Mouse (Mus musculus) hindbrain, postnatal 0 days (tissue): Measurements from ENCODE around the gene Cgnl1. TPM values are rescaled to one million over a fixed set of nuclear protein-coding genes. Genes with fewer than 3 reads are reported as not detected.

Source experiments
- ATAC-seq: fragments of 200-750 bp; cut with Nextera tagmentation; 2 replicates; pipeline ENCODE4 v1.8.0; 2017; ENCODE audit warnings: mild to moderate bottlenecking, moderate TSS enrichment, moderate library complexity
- DNase-seq: peaks from one replicate; pipeline ENCODE4 v3.0.0-alpha.2; 2015; ENCODE audit warnings: low spot score
- H3K27ac ChIP-seq: fragments of 300-500 bp; sonication (generic); 2 replicates; pipeline ENCODE4 v1.5.1; 2014; ENCODE audit warnings: mild to moderate bottlenecking
- H3K27me3 ChIP-seq: fragments of 300-500 bp; sonication (generic); 2 replicates; pipeline ENCODE4 v1.6.1; 2014; ENCODE audit warnings: low read length, mixed read lengths; ENCODE audit not compliant: insufficient read depth
- H3K36me3 ChIP-seq: fragments of 300-500 bp; sonication (generic); 2 replicates; pipeline ENCODE4 v1.6.1; 2014; ENCODE audit warnings: low read length, mixed read lengths; ENCODE audit not compliant: insufficient read depth
- H3K4me1 ChIP-seq: fragments of 300-500 bp; sonication (generic); 2 replicates; pipeline ENCODE4 v1.6.1; 2014; ENCODE audit warnings: antibody characterized with exemption, low read length, mixed read lengths; ENCODE audit not compliant: insufficient read depth
- H3K4me2 ChIP-seq: fragments of 300-500 bp; sonication (generic); 2 replicates; pipeline ENCODE4 v1.6.1; 2014; ENCODE audit warnings: low read depth, mild to moderate bottlenecking, low read length, moderate library complexity, mixed read lengths
- H3K4me3 ChIP-seq: fragments of 300-500 bp; sonication (generic); 2 replicates; pipeline ENCODE4 v1.5.1; 2014; ENCODE audit warnings: low read length
- H3K9ac ChIP-seq: fragments of 300-500 bp; sonication (generic); replicated peaks from 2 replicates; pipeline ENCODE4 v1.6.1; 2014; ENCODE audit warnings: mild to moderate bottlenecking, low read length, moderate library complexity, mixed read lengths
- H3K9me3 ChIP-seq: fragments of 300-500 bp; sonication (generic); 2 replicates; pipeline ENCODE4 v1.6.1; 2016; ENCODE audit warnings: low read length, mixed read lengths
- CTCF ChIP-seq: IDR thresholded peaks from 2 replicates; pipeline ENCODE4 v1.5.1; 2016; ENCODE audit warnings: antibody characterized with exemption, control low read depth, low read depth
- WGBS: fragments of 180-500 bp; shearing (Covaris S2); extraction: QIAGEN DNeasy Blood & Tissue Kit; methylation state at CpG from one replicate; pipeline ENCODE4 v1.1.7; 2014; 5-methylcytosine and 5-hydroxymethylcytosine counted together
- polyA plus RNA-seq: library from polyadenylated mRNA; unstranded; fragments of >200 nt; fragmentation: Nextera tagmentation; extraction: Ambion mirVana; gene quantifications from 2 replicates; pipeline ENCODE4 v1.2.1, GENCODE M21; 2015
- total RNA-seq: library from RNA; depleted of rRNA; stranded (reverse); fragments of >200 nt; gene quantifications from 2 replicates; pipeline ENCODE4 v1.2.3, GENCODE M21; 2014

The Cgnl1 gene
- total and polyA plus RNA-seq, 2 experiments from 2014 or later = 7.2 to 7.6 TPM

- no peak for TF ChIP-seq CTCF
- H3K27ac ChIP-seq = no peak overlapping the region
- ATAC-seq = no peak
- H3K4me1 ChIP-seq = no peaks in the 10 kb centered on the region
- H3K4me3 ChIP-seq = no peak overlapping the region
- H3K9me3 ChIP-seq = no peaks in the 10 kb centered on the region
- DNase-seq = no peak
- no peak overlapping the region for H3K4me2 ChIP-seq
- WGBS = 60% methylated on average over 4 of the region's 4 CpGs
- no peak overlapping the region for H3K9ac ChIP-seq
- no peaks in the 10 kb centered on the region for H3K27me3 ChIP-seq
- H3K36me3 ChIP-seq = no peaks in the 10 kb centered on the region
Observed at GRCm38 (mm10) chr9:71694223-71694622, 77.2 kb downstream of the Cgnl1 start.

DNA sequence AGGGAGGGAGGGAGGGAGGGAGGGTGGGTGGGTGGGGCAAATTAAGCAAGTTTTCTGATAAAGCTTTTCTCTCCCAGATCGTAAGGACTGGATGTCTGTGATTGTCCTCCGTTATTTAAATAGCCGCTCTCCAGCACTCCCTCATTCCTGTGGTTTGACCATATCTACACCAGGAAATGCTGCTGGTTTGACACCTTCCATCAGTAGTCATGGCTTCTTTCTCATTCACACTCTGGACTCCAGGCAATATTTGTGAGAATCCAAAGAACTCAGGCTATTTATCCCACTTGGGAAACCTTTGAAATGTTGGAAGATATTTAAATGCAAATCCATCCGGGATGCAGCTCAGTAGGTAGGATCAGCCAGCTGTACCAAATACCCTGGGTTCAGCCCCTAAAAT is 77.6 kb downstream of the Cgnl1 start:
- no peak for DNase-seq
- Histone ChIP-seq H3K4me3 (no peak overlapping the region), H3K9me3 (no peaks in the 10 kb centered on the region), H3K27ac (no peak overlapping the region), H3K9ac (no peak overlapping the region), H3K27me3 (no peaks in the 10 kb centered on the region), H3K36me3 (no peaks in the 10 kb centered on the region), H3K4me2 (no peak overlapping the region), H3K4me1 (no peaks in the 10 kb centered on the region)
- WGBS = 66% methylated on average over 4 of the region's 4 CpGs
- TF ChIP-seq CTCF = no peak
- ATAC-seq = no peak

- H3K9ac ChIP-seq = no peak overlapping the region
- no peaks in the 10 kb centered on the region for H3K4me1 ChIP-seq
- no peaks in the 10 kb centered on the region for H3K9me3 ChIP-seq
- no peaks in the 10 kb centered on the region for H3K36me3 ChIP-seq
- no peak for ATAC-seq
- H3K27me3 ChIP-seq = no peaks in the 10 kb centered on the region
- no peak overlapping the region for H3K4me3 ChIP-seq
- DNase-seq = no peak
- H3K27ac ChIP-seq = no peak overlapping the region
- H3K4me2 ChIP-seq = no peak overlapping the region
- TF ChIP-seq CTCF = no peak
- WGBS = 91% methylated on average over 7 of the region's 7 CpGs
Observed at GRCm38 (mm10) chr9:71692165-71692564, 79.2 kb downstream of the Cgnl1 start.

DNA sequence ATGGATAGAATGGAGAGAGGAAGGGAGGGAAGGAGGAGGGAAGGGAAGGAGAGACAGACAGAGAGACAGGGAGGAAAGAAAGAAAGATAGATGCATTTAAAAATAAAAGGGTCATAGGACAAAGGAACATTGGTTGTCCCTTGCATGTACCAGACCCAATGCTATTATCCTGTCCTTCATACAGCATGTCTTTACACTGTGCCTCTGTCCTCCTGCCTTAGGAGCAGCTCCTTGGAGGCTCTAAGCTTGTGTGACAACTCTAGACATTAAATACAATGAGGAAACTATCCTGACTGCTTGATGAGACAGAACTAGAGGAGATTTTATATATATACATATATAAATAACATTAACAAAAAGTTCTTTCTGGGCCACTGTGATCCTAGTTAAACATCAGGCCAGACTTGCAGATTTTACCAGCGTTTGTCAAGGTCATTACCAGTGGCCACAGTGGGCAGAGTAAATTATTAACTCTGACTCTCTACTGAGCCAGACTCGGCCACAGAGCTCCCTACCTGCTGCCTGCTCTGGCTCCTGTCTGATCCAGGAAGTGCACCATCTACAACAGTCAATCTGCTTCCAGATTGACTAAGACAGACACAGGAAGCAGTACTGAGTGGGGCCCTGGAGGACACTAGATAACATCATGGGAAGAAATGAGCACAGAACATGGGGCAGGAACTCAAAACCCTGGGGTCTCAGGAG is 81.9 kb downstream of the Cgnl1 start:
- Histone ChIP-seq H3K4me1 (no peaks in the 10 kb centered on the region), H3K9me3 (no peaks in the 10 kb centered on the region), H3K27me3 (no peaks in the 10 kb centered on the region), H3K9ac (no peak overlapping the region), H3K36me3 (no peaks in the 10 kb centered on the region), H3K4me3 (no peak overlapping the region), H3K27ac (no peak overlapping the region), H3K4me2 (no peak overlapping the region)
- DNase-seq (no peak), ATAC-seq (no peak)
- WGBS = 64% methylated on average over 2 of the region's 2 CpGs
- TF ChIP-seq CTCF = no peak

DNA sequence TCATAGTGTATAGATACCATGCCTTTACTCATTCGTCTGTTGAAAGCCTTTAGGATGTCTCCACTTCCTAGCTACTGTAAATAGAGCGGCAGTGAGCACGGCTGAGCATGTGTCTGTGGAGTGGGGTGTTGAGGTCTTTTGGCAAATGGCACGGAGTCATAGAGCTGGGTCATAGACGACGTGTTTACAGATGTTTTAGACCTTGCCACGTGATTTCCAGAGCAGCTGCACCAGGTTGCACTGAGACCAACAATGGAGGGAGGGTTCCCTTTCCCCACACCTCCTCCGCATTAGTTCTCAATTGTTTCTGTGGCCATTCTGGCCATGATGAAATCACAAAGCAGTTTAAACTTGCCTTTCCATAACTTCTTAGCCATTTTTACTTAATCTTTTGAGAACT is 84.9 kb downstream of the Cgnl1 start:
- WGBS = 85% methylated on average over 8 of the region's 8 CpGs
- H3K27ac ChIP-seq = no peak overlapping the region
- ATAC-seq = no peak
- no peak overlapping the region for H3K4me2 ChIP-seq
- no peaks in the 10 kb centered on the region for H3K27me3 ChIP-seq
- no peak for TF ChIP-seq CTCF
- no peaks in the 10 kb centered on the region for H3K9me3 ChIP-seq
- H3K4me3 ChIP-seq = no peak overlapping the region
- no peaks in the 10 kb centered on the region for H3K36me3 ChIP-seq
- no peaks in the 10 kb centered on the region for H3K4me1 ChIP-seq
- H3K9ac ChIP-seq = no peak overlapping the region
- DNase-seq = no peak

DNA sequence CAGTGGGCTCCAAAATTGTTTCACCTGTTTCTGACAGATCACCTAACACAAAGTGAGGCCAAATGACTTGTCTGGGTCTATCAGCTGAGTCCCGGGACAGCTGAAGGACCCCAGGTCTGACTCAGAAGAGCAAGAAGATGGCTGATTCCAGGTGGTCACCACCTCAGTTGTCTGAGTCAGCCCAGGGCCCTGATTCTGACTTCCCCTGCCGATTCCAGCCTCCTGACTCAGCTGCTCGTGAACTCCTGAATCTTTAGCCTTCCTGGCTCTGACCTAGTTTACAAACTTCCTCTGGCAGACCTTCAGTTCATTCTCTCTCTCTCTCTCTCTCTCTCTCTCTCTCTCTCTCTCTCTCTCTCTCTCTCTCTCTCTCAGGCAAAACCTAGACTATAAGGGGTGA is 86.6 kb downstream of the Cgnl1 start:
- Histone ChIP-seq H3K4me1 (no peaks in the 10 kb centered on the region), H3K27ac (no peak overlapping the region), H3K9ac (no peak overlapping the region), H3K4me3 (no peak overlapping the region), H3K4me2 (no peak overlapping the region), H3K36me3 (no peaks in the 10 kb centered on the region), H3K27me3 (no peaks in the 10 kb centered on the region), H3K9me3 (no peaks in the 10 kb centered on the region)
- 82% methylated on average over 3 of the region's 3 CpGs for WGBS
- ATAC-seq (no peak), DNase-seq (no peak)
- no peak for TF ChIP-seq CTCF

- Histone ChIP-seq H3K9ac (no peak overlapping the region), H3K4me1 (no peaks in the 10 kb centered on the region), H3K9me3 (no peaks in the 10 kb centered on the region), H3K27ac (no peak overlapping the region), H3K4me3 (no peak overlapping the region), H3K4me2 (no peak overlapping the region), H3K27me3 (no peaks in the 10 kb centered on the region), H3K36me3 (no peaks in the 10 kb centered on the region)
- ATAC-seq (no peak), DNase-seq (no peak)
- WGBS = 71% methylated on average over 9 of the region's 9 CpGs
- no peak for TF ChIP-seq CTCF
Observed at GRCm38 (mm10) chr9:71680381-71680780, 91.0 kb downstream of the Cgnl1 start.
